Mouse (Mus musculus) adrenal gland, postnatal 36 days (tissue): Measurements from ENCODE around the gene Strip2. TPM values are rescaled to one million over a fixed set of nuclear protein-coding genes. Genes with fewer than 3 reads are reported as not detected.

ENCODE experiments used
- DNase-seq, 2 experiments: peaks; one replicate each; pipeline ENCODE4 v3.0.0; 2021; ENCODE audit warnings: mixed read lengths in 1 of 2
- microRNA-seq: library from miRNA; unstranded; fragments of <30 nt; microRNA quantifications from one replicate; pipeline ENCODE4 v1.2.0, GENCODE M21; 2021
- total RNA-seq, 2 experiments: library from RNA; stranded (reverse); gene quantifications; 2 replicates each; pipeline ENCODE4 v1.2.3; 2021

The Strip2 gene
- total RNA-seq, 2 experiments from 2014 or later: 1.2 to 1.4 TPM

DNA sequence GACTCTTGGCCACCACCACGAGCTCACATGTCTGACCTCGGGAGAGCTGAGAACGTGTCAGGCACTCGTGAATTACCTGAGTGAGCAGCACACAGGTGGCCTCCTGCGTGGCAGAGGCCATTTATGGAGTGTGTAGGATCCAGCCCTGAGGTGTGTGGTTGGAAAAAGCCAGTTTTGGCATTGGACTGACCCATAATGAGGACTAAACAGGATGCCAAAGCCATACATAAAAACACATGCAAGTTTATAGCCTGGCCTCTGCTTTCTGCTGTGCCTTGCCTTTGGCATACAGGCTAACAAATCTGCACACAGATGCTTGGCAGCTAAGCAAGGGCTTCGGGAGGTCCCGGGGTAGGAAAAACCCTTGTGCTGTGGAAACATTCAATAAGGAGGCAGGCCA lies 92.4 kb downstream of the Strip2 start:
- no peak for DNase-seq

Small RNA genes within 50 kb of the gene (microRNA-seq; reads per million reads assigned to microRNA genes)
- not detected for gene Gm23049

Other genes with a start within 250 kb of the Strip2 start
- 1 to 10 TPM; 1.7 to 2.0 TPM for gene Tspan33, start 222.8 kb upstream of the Strip2 start, total RNA-seq
- 10 to 100 TPM; 41.6 to 50.4 TPM for gene Smo, start 181.5 kb upstream of the Strip2 start, total RNA-seq
- gene Ahcyl2, start 149.0 kb upstream of the Strip2 start, total RNA-seq: 100 to 1,000 TPM; 116 to 172 TPM
- gene Nrf1, start 131.0 kb downstream of the Strip2 start, total RNA-seq: 10 to 100 TPM; 20.5 to 21.4 TPM